Mouse (Mus musculus) spleen, postnatal 10 days (tissue): ENCODE results near the gene Adh4.
"Not testable (repeated sequence)": the region's sequence is repeated elsewhere in the genome, so short reads cannot be mapped to it uniquely, and the experiment has no call there.

ENCODE experiments used
- DNase-seq, 2 experiments: peaks; one replicate each; pipeline ENCODE4 v3.0.0; 2021 to 2022; ENCODE audit warnings: low spot score in 2 of 2

The Adh4 gene

GRCm38 (mm10) chr3:138415121-138415690 is at the start of gene Adh4:
Gene Adh4 (plus strand): TSS chr3:138415466.
- DNase-seq: no peak

GRCm38 (mm10) chr3:138366181-138366580 is 49.1 kb upstream of the Adh4 start:
- no peak for DNase-seq

- DNase-seq: no peak
These were observed 45.7 kb upstream of the Adh4 start for GRCm38 (mm10) chr3:138369546-138369945.

GRCm38 (mm10) chr3:138370289-138370688 is 45.0 kb upstream of the Adh4 start:
- DNase-seq: not testable (repeated sequence)

- no peak for DNase-seq
These were observed 41.3 kb upstream of the Adh4 start for GRCm38 (mm10) chr3:138373920-138374319.

- no peak for DNase-seq
These were observed 40.1 kb upstream of the Adh4 start for GRCm38 (mm10) chr3:138375148-138375547.

GRCm38 (mm10) chr3:138381133-138381532 is 34.1 kb upstream of the Adh4 start:
- no peak for DNase-seq

GRCm38 (mm10) chr3:138387155-138387554 is 28.1 kb upstream of the Adh4 start:
- DNase-seq: no peak

GRCm38 (mm10) chr3:138404872-138405271 is 10.4 kb upstream of the Adh4 start:
- DNase-seq: no peak

GRCm38 (mm10) chr3:138405341-138405740 is 9.9 kb upstream of the Adh4 start:
- peak in 1 of 2 experiments; percentile 17 for DNase-seq

GRCm38 (mm10) chr3:138405840-138406239 is 9.4 kb upstream of the Adh4 start:
- DNase-seq: no peak

- DNase-seq: no peak
These were observed 7.3 kb upstream of the Adh4 start for GRCm38 (mm10) chr3:138407920-138408319.

- no peak for DNase-seq
These were observed 5.7 kb upstream of the Adh4 start for GRCm38 (mm10) chr3:138409585-138409984.

- DNase-seq: no peak
These were observed 5.1 kb upstream of the Adh4 start for GRCm38 (mm10) chr3:138410211-138410610.

- no peak for DNase-seq
These were observed 4.1 kb downstream of the Adh4 start for GRCm38 (mm10) chr3:138419369-138419768.

GRCm38 (mm10) chr3:138420385-138420784 is 5.1 kb downstream of the Adh4 start:
- DNase-seq: no peak

- DNase-seq: no peak
These were observed 8.4 kb downstream of the Adh4 start for GRCm38 (mm10) chr3:138423664-138424063.

- no peak for DNase-seq
These were observed 9.0 kb downstream of the Adh4 start for GRCm38 (mm10) chr3:138424247-138424646.

- no peak for DNase-seq
These were observed 15.2 kb downstream of the Adh4 start for GRCm38 (mm10) chr3:138430360-138430976.

GRCm38 (mm10) chr3:138431835-138432234 is 16.6 kb downstream of the Adh4 start:
- DNase-seq: no peak

- no peak for DNase-seq
These were observed 23.4 kb downstream of the Adh4 start for GRCm38 (mm10) chr3:138438716-138439115.

- DNase-seq: no peak
These were observed 26.9 kb downstream of the Adh4 start for GRCm38 (mm10) chr3:138442203-138442602.

GRCm38 (mm10) chr3:138442612-138443464 is 27.6 kb downstream of the Adh4 start, which contains the start of gene Adh5:
Gene Adh5 (plus strand): TSS chr3:138443093.
- peak; percentile 85 to 94 for DNase-seq
